Mouse (Mus musculus): ENCODE data around the gene Snx1.

The Snx1 gene

DNA sequence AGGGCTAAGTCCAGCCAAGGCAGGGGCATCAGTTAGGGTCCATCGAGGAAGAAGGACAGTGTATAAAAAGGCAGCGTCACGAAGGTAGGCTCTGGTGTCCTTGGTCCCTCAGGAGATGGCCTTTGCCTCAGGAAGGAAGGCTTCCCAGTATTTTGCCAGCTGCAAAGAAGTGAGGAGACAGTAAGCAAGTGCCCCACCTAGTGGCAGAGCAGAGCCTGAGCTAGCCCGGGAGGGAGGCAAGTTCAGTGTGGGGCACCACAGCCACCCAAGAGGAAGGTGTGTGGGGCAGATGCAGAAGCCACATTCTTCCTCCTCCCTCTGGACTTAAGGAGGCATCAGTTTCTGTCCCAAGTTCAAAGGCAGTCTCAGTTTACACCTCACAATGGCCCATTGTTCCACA is 38.0 kb downstream of the Snx1 start:
- DNase-seq (ENCODE audit: low spot score): no peak

DNA sequence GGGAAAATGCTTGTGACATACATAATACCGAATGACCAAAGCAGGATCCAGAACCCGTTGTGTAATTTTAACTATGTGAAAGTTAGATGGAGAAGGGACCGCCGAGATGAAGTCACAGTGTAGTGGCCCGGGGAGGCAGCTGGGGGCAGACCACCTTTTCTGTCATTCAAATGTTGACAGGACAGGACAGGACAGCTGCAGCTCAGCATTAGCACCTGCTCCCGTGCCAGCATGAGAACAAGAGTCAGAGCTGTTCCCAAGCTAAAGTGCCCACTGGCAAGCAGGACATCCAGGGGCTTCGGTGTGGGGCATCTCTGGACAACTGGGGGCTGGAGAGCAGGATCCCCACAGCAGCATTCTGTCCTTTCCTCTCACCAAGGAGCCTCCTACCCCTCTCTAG is 39.3 kb downstream of the Snx1 start:
- no peak for DNase-seq (ENCODE audit: low spot score)

DNA sequence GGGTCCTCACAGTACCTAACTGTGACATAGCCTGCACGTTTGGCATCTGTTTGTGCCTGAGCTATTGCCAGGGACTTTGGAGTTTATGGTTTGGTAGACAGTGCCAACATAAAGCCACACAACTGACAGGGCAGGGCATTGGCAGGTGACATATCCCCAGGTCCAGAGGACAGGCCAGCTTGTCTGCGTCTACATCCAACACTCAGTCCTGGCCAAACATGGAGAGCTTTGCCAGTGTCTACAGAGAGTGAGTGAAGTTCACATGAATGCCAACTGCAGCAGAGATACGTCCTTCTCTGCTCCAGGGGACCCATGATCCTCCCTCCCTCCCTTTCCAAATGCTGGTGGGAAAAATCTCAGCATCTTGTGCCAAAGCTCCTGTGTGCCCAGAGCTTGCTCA is 42.2 kb downstream of the Snx1 start:
- DNase-seq (ENCODE audit: low spot score): no peak

DNA sequence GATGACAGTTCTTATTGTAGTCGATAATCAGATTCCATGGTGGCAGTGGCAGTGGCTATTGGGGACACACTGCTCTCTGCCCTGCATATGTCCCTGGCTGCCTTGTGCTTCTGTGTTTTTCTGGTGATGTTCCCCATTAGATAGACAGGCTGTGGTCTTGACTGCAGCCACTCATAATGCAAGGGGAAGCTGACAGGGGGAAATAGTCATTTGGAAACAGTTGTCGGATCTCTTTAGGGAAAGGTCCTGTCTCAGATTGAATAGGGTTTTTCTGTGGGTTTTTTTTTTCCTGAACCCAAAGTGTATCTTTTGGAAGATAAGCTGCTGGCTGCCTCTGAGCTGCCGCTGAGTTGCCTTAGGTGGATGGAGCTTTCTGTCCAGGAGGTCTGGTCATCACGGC is 44.4 kb downstream of the Snx1 start:
- no peak for DNase-seq (ENCODE audit: low spot score)

DNA sequence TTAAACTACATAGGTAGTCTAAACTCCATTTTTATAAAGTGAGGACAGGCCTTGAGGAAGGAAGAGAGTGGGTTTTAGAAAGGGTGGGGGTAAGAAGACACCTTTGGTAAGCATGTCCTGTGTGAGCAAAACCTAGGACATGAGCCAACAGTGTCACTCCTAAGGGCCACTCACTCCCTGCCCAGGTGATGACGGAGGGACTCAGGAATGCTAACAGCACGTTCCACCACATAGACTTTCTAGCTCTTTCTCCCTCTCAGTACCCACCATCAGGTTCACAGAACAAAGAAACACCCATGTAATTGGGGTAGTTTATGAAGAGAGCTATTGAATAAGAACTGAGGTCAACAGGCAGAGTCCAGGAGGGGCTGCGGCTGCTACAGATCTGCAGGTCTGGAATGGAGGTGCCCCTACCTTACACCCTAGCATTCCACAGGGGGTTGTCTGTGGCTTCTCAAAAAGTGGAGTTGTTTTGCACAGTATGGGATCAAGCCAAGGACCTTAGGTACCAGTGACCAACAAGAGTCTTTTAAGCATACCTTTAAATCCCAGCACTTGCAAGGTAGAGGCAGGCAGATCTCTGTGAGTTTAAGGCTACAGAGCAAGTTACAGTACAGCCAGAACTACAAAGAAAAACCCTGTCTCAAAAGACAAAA is 45.5 kb downstream of the Snx1 start:
- no peak for DNase-seq (ENCODE audit: low spot score)

DNA sequence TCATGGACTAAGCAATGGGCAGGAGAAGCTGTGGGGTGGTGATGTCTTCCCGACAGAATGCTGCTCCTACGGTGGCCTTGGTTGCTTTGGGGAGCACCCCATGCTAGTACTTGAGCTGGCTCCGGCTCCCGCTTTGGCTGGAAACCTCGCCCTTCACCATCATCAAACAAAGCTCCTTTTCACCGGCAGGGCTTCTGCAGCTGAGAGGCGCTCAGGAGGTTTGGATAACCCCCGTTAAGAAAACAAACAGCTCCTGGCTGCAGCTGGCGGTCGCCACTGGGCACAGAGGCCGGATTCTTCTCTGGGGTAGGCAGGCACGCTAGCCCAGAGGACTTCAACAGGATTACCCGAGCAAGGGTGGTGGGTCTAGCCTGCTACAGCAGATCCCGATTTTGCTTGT is 47.9 kb downstream of the Snx1 start:
- no peak for DNase-seq (ENCODE audit: low spot score)

DNA sequence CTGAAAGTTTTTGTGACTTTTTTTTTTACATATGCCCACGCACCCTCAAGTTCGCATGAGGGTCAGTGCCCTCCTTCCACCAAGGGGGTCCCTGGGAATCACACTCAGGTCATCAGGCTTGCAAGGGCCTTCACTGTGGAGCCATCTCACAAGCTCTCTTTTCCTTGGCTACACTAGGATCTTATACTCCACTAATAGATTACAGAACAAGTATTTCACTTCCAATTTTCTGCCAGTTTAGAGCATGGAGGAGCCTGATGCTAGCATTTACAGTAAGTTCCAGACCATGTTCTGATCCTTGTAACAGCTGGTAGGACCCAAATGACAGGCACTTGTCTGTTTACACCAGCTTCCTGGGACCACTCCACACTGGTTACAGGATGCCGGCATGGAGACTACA is 48.3 kb downstream of the Snx1 start:
- no peak for DNase-seq (ENCODE audit: low spot score)

DNA sequence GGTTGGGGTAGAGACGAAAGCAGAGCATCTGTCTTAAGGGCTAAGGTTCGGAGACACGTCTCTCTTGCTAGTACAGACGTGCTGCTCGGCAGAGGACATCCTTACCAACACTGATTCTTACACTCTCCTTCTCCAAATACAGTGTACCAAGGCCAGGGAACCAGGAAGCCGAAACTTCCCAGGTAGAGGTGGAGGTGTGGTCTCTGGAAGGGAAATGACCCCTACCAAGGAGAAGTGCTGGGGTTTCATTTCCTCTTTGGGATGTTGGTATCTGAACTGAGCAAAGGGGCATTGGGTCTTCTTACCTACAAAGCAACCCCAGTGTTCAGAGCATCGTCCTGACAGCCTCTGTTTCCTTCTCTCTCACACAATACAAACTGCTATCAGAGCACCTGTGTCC is 53.6 kb downstream of the Snx1 start:
- DNase-seq (ENCODE audit: low spot score): no peak

DNA sequence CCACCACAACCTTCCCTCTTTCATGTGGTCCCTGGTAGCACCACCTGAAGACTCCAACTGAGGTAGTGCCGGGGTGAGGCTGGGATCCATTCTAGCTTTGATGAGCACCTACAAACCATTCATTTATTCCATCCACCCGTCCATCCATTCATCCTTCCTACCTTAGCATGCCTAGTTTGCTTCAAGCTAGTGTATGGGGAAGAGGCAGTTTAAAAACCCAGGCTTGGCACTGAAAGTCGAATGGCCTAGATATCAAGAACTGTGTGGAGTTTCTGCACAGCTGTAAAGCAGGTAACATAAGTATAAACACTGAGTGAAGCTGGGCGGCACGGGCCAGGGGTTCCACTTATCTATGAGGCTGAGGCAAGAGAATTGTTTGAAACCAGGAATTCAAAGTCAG is 56.2 kb downstream of the Snx1 start:
- DNase-seq (ENCODE audit: low spot score): no peak

DNA sequence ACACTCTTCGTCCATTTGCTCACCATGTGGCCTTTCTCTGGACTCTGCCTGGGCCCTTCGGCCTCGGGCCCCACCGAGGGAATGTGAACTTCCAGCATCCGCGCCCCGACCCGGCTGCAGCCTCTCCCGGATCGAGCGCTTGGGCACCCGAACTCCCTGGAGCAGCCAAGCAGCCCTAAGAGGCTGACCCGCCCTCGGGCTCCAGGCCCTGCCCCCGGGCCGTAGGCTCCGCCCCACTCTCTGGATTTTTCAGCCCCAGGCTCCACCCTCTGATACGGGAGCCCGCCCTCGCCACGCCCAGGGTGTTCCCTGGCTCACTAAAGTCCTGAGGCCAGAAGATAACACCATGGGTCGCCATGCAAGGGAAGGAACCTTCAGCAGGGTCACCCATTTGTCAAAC is 56.8 kb downstream of the Snx1 start, which contains the start of gene Snx22:
TSS of gene Snx22 (minus strand) at position 137 of the 400 bp plus-strand sequence.
- DNase-seq (ENCODE audit: low spot score): no peak

DNA sequence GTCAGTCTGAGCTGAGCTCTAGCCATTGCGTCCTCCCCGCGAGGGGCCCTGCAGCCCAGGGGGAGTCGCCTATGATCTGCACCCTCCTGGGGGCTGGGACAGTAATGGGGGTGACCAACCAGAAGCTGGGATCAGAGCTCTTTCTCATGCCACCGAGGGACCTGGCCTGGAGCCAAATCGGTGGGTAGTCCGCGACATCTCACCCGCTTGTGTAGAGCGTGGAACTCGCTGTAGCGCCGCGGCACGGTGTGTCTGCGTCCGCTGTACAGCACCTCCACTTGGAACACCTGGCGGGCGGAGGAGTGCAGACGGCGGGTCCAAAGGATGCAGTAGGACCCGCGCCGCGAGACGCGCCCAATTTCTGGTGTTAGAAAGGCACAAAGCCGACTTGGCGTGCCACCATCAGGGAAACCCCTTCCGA is 57.4 kb downstream of the Snx1 start:
- no peak for DNase-seq (ENCODE audit: low spot score)

DNA sequence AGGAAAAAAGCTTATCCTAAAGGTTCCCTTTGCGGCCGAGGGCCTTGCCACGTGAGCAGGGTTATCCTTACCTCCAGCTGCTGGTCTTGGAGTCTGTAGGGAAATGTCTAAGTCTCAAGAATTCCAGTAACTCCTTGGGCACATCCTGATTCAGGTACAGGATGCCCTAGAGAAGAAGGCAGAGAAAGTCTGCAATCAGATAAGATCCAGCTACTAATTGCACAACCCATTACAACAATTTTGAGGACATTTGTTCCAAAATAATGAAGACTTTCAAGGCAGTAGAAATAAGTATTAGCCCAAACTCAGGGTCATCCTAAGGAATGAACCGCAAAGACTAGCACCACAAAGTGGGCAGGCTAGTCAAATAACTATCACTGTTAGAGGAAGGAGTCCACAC is 58.3 kb downstream of the Snx1 start:
- DNase-seq (ENCODE audit: low spot score): no peak

DNA sequence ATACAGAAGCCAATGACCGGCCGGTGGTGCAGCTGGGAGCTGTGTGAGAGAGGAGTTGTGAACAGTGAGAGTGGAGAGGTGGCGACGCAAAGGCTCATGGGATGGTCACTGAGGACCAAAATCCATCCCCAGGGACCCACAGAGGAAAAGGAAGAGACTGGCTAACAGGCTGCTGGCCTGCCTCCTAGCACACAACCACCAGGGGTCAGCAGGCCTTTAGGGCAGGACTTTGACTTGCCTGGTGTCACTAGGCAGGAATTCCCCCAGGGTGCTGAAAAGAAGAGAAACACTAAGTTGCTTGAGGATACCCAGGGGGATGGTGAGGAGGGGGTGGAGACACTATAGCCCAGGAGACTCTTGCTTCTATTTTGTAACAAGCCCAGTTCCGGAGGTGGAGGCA is 58.8 kb downstream of the Snx1 start:
- DNase-seq (ENCODE audit: low spot score): no peak

DNA sequence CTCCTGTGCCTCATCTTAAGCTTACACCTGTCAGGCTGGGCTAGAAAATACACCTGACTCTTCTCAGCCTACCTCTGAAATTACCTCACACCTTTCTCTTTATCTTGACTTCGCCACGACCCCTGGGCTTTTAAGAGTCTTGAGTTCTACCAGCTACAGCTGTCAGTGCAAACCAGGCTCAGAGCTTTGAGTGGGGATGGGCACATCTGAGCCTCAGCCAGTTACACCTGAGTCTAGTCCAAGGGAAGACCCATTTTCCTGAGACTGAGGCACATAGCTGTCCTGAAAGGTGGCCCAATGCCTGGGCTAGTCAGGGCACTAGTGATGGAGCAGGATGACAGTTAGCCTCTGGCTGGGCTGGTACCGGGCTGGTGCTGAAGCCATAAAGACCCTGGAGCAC is 59.6 kb downstream of the Snx1 start:
- no peak for DNase-seq (ENCODE audit: low spot score)

DNA sequence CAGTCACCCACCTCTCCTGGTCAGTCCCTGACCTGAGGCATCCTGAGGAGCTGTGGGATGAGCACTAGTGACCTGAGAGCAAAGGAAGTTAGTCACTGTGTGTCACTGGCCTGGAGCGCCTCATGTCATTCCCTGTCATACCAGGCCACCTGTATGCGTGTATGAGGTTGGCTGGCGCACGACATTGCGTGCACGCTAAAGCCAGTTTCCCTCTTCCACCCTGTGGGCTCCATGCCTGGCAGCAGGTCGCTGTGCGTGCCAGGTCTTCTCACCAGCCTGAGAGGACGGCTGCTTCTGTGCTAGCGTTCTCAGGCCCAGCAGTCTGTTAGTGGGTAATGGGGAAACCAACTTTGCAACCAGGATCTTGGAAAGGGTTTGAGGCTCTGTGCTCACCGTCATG is 62.1 kb downstream of the Snx1 start:
- no peak for DNase-seq (ENCODE audit: low spot score)

DNA sequence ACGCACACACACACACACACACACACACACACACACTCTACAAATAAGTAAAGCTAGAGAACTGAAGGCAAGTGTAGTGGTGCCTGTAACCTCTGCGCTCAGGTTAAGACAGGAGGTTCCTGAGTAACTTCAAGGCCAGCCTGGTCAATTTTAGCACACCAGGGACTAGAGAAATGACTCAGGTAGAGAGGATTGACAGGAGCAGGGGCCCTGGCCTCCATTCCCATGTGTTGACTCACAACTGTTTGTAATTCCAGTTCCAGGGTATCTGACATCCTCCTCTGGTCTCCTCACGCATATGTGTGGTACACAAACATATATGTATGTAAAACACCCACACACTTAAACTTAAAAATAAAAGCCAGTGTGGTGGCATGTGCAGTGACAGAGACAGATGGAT is 62.9 kb downstream of the Snx1 start:
- DNase-seq (ENCODE audit: low spot score): no peak

DNA sequence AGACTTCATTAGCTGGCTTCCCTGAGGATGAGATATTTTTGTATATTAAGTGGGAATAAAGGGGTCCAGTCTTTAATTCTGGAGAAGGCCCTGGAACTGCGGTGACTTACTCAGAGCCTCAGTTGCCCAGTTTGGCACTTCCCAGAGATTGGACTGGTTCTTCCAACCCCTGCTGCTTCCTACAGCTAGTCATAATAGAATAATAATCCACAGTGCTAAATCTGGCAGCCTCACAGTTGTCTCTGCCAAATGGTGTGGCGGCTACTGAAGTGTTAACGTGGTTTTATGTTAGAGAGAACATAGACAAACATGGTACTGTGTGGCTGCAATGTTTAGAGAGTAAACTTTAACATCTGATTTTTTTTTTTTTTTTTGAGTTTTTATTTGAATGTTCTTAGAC is 64.7 kb downstream of the Snx1 start:
- no peak for DNase-seq (ENCODE audit: low spot score)

DNA sequence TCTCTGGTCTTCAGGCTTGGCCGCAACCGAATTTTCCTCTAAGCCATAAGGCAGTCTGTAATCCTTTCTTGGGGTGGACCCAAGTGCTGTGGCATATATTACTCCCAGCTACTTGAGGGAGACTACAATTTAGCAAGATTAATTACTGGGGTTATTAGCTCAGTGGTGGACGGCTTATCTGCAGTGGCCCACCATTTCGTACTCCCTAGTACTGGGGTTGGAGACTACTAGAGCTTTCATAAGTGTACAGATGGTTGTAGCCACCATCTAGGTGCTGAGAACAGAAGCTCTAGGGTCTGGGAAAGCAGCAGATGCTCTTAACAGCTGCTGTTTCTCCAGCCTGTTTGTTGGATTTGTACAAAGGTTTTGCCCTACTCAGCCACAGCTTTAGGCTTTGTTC is 65.4 kb downstream of the Snx1 start:
- no peak for DNase-seq (ENCODE audit: low spot score)

DNA sequence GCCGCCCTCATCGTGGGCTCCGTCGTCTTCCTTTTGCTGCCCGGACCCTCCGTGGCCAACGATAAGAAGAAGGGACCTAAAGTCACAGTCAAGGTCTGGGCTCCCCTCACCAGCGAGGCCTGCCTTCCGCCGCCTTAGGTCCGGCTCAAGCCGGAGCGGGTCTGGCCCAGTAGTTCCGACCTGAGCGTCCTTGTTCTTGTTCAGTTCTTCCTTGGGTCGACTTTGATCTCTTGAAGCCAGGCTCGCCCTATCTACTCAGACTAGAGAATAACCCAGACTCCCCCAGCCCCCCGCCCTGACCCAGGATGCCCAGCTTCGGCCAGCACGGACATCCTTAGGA is 66.1 kb downstream of the Snx1 start:
- no peak for DNase-seq (ENCODE audit: low spot score)

DNA sequence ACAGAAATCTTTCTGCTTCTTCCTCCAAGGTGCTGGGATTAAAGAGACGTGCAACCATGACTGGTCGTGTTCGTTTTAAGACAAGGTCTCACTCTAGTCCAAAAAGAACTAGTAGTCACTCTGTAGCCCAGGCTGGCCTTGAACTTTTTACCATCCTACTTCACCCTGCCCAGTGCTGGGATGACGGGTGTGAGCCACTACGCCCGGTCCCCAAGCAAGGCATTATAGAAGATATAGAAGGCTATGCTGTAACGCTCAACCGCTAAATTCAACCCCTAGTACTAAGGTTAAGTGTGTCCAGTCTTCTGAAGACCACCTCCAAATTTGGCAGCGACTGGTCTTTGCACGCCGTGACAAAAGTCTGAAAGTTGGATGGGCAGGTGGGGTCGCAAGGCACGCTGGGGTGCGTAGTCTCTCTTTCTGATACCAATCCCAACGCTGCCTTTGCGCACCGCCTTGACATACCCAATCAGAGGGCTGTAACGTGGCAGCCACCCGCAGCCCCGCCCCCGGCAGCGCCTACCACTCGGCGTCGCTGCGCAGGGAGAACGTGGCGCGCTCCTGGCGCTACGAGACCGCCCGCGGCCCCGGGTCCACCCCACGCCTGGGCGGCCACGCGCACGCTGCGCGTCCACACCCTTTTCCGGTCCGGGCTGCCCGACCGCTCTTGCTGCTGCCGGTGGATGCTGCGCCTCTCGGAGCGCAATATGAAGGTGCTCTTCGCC is 66.6 kb downstream of the Snx1 start, which contains the start of gene Ppib:
TSS of gene Ppib (plus strand) at position 640 of the 725 bp plus-strand sequence.
- DNase-seq (ENCODE audit: low spot score): peak; percentile 95

DNA sequence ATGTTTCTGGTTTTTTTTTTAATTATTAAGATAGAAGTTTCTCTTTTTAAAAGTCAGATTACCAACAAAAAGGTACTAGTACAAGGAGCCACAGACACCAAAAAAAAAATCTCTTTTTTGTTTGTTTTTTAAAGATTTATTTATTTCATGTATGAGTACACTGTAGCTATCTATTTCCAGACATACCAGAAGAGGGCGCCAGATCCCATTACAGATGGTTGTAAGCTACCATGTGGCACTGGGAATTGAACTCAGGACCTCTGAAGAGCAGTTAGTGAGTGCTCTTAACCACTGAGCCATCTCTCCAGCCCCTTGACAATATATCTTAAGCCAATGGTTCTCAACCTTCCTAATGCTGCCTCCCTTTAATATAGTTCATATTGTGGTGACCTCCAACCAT is 72.8 kb downstream of the Snx1 start:
- no peak for DNase-seq (ENCODE audit: low spot score)

DNA sequence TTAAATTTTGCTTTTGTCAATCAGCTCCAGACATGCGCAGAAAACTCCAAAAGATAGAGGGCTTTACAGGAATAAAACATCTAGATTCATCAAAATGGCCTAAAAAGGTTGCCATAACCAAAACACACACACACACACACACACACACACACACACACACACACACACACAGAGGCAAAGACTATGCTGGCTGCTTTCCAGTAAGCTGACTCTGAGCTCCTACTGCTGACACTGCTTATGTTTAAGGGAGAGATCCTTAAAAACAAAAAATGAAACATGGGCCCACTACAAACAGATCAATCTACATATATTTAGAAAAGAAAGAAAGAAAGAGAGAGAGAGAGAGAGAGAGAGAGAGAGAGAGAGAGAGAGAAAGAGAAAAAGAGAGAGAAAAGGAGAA is 73.7 kb downstream of the Snx1 start:
- DNase-seq (ENCODE audit: low spot score): no peak

DNA sequence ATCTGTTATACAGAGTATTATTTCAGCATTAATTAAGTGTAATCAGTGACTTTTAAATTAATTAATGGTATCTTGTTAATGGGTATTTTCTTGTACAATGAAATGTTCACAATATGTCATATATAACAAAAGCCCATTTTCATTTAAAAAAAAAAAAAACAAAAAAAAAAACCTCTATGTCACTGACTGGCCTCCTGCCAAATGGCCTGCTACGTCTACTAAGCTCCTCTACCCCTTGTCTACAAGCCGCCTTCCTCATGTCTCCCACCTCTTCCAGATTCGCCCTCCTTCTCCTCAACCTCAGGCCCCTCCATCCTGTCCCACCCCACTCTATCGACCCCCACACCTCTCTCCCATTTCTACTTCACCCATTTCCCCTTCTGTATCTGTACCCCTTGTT is 74.9 kb downstream of the Snx1 start:
- no peak for DNase-seq (ENCODE audit: low spot score)

DNA sequence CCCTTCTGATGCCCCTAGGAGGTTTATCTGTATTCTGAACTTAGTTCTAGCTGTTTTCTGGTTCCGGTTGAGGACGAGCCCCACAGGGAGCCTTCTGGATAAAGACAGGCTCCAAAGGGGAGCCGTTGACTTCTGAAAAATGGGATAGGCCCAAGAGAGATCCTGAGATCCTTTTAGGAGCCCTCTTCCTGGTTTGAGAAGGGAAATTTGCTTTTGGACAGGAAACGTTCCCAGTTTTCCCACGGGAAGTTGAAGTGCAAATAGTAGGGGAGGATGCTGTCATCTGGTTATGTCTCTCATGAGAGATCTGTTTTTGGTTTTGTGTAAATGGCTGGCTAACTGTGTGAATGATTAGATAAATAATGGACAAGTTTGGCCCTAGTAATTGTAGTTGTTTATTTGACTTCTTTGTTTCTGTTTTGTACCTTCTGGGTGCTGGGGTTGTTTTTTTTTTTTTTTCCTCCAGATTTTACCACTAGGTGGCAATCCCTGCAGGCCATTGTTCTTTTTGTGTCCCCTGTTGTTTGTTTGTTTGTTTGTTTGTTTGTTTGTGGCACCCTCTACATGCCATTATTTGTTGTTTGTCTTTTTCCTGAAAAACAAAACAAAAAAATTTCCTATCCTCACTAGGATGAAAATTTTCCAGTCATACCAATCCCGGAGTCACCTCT is 76.3 kb downstream of the Snx1 start:
- DNase-seq (ENCODE audit: low spot score): no peak
